Mouse (Mus musculus): ENCODE measurements around the gene Cldn4. TPM values are rescaled to one million over a fixed set of nuclear protein-coding genes. Genes with fewer than 3 reads are reported as not detected.

Gene Cldn4
- polyA plus RNA-seq, 1 experiment from 2014 or later, result 76.6 TPM

- Histone ChIP-seq H3K4me3 (ENCODE audit: low read depth, low read length) (no peak overlapping the region), H3K9ac (ENCODE audit: low read depth, low read length) (no peak overlapping the region), H3K27ac (ENCODE audit: low read depth, low read length) (no peak overlapping the region), H3K9me3 (ENCODE audit: control insufficient read depth) (no peaks in the 10 kb centered on the region), H3K36me3 (ENCODE audit: control insufficient read depth, insufficient read depth) (no peaks in the 10 kb centered on the region), H3K27me3 (replicated peaks; ENCODE audit: control insufficient read depth, insufficient read depth, low read length) (no peaks in the 10 kb centered on the region), H3K4me1 (replicated peaks; ENCODE audit: control insufficient read depth, insufficient read depth, low read length) (peaks cover under 1% of the 10 kb centered on the region; the same call in 1 of the 2 replicates), H3K4me2 (replicated peaks; ENCODE audit: low read depth) (no peak overlapping the region)
- peak; percentile 69 for ATAC-seq
- WGBS, result 53% methylated on average over 2 of the region's 2 CpGs
- TF ChIP-seq CTCF (IDR thresholded peaks at IDR 0.05; ENCODE audit: low read depth), result no peak
Observed at GRCm38 (mm10) chr5:134976164-134976563, 29.4 kb upstream of the Cldn4 start.

DNA sequence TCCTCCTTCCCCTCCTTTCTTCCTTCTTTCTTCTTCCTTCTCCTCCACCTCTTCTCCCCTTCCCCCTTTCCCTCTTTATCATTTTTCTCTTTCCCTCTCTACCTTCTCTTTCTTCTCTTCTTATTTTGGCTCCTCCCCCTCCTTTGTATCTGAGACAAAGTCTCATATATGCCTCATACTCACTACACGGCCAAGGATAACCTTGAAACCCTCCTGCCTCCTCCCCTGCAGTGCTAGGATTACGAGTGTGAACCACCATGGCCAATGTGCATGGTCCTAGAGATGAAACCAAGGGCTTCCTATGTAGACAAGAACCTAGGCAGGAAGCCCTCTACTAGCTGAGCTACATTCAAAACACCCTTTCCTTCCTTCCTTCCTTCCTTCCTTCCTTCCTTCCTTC, 28.2 kb upstream of the Cldn4 start:
- Histone ChIP-seq H3K4me1 (replicated peaks; ENCODE audit: control insufficient read depth, insufficient read depth, low read length) (no peaks in the 10 kb centered on the region; the same call in 1 of the 2 replicates), H3K27me3 (replicated peaks; ENCODE audit: control insufficient read depth, insufficient read depth, low read length) (no peaks in the 10 kb centered on the region), H3K9me3 (ENCODE audit: control insufficient read depth) (no peaks in the 10 kb centered on the region), H3K9ac (ENCODE audit: low read depth, low read length) (no peak overlapping the region), H3K36me3 (ENCODE audit: control insufficient read depth, insufficient read depth) (no peaks in the 10 kb centered on the region), H3K4me3 (ENCODE audit: low read depth, low read length) (no peak overlapping the region), H3K27ac (ENCODE audit: low read depth, low read length) (no peak overlapping the region), H3K4me2 (replicated peaks; ENCODE audit: low read depth) (no peak overlapping the region)
- no peak for TF ChIP-seq CTCF (IDR thresholded peaks at IDR 0.05; ENCODE audit: low read depth)
- WGBS, result 30% methylated on average over 2 of the region's 2 CpGs
- no peak for ATAC-seq

DNA sequence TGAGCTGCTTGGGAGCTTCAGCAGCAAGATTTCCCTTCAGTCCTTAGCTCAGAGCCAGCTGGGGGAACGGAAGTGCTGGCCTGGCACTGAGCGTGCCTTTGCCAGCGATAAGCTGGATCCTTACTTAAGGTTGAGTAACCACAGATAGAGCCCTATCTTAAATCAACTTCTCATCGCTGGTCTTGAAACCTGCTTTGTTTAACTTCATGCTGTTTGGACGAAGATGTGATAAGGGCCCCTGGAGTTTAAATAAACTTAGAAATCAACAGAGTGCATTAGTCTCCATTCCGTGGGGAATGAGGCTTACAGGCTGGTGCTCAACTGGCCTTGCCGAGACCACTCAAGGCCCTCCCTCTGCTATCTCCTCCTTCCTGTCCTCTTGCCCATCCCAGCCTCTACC, 27.6 kb upstream of the Cldn4 start:
- Histone ChIP-seq H3K4me1 (replicated peaks; ENCODE audit: control insufficient read depth, insufficient read depth, low read length) (no peaks in the 10 kb centered on the region; the same call in 1 of the 2 replicates), H3K27me3 (replicated peaks; ENCODE audit: control insufficient read depth, insufficient read depth, low read length) (no peaks in the 10 kb centered on the region), H3K27ac (ENCODE audit: low read depth, low read length) (no peak overlapping the region; the same call in 1 of the 2 replicates), H3K4me3 (ENCODE audit: low read depth, low read length) (no peak overlapping the region), H3K9ac (ENCODE audit: low read depth, low read length) (no peak overlapping the region), H3K36me3 (ENCODE audit: control insufficient read depth, insufficient read depth) (no peaks in the 10 kb centered on the region), H3K4me2 (replicated peaks; ENCODE audit: low read depth) (no peak overlapping the region), H3K9me3 (ENCODE audit: control insufficient read depth) (no peaks in the 10 kb centered on the region)
- WGBS, result 12% methylated on average over 7 of the region's 7 CpGs
- no peak for TF ChIP-seq CTCF (IDR thresholded peaks at IDR 0.05; ENCODE audit: low read depth)
- 0 out of 2 replicates have a peak, but pooled peaks have one; percentile 20 for ATAC-seq

DNA sequence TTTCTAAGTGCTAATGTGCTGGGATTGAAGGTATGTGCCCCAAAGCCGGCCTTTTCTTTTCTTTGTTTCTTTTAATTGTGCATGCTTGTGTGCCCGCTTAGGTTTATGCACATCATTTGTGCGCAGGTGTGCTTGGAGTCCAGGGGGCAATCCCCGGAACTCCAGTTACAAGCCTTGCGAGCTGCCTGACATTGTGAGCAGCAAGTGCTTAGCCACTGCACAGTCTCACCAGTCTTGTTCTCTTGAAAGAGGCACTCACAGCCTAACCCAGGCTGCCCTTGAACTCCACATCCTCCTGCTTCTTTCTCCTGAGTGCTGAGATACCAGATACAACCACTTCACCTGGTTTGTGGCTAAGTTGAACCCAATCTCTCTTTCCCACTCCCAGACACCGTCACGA, 26.8 kb upstream of the Cldn4 start:
- Histone ChIP-seq H3K27me3 (replicated peaks; ENCODE audit: control insufficient read depth, insufficient read depth, low read length) (no peaks in the 10 kb centered on the region), H3K9me3 (ENCODE audit: control insufficient read depth) (no peaks in the 10 kb centered on the region), H3K9ac (ENCODE audit: low read depth, low read length) (no peak overlapping the region), H3K36me3 (ENCODE audit: control insufficient read depth, insufficient read depth) (no peaks in the 10 kb centered on the region), H3K4me1 (replicated peaks; ENCODE audit: control insufficient read depth, insufficient read depth, low read length) (no peaks in the 10 kb centered on the region; the same call in 1 of the 2 replicates), H3K4me3 (ENCODE audit: low read depth, low read length) (no peak overlapping the region), H3K27ac (ENCODE audit: low read depth, low read length) (no peak overlapping the region), H3K4me2 (replicated peaks; ENCODE audit: low read depth) (no peak overlapping the region)
- no peak for ATAC-seq
- no peak for TF ChIP-seq CTCF (IDR thresholded peaks at IDR 0.05; ENCODE audit: low read depth)
- 83% methylated on average over 7 of the region's 7 CpGs for WGBS

DNA sequence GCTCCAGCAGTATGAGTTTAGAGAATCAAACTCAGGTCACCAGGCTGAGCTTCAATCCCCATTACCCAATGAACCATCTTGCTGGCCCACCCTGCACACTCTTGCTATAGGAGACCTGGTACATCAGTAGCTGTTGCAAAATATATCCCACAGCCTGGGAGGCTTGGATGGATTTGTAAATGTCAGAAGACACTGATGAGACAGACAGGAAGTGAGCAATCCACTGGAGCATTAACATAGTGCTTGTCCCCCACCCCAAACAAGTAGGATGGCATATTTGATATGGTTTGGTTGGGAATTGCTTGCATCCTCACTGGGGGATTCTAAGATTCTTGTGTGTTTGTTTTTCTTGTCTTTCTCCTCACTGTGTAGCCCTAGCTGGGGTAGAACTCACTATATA, 26.3 kb upstream of the Cldn4 start:
- Histone ChIP-seq H3K4me1 (replicated peaks; ENCODE audit: control insufficient read depth, insufficient read depth, low read length) (no peaks in the 10 kb centered on the region; the same call in 1 of the 2 replicates), H3K27me3 (replicated peaks; ENCODE audit: control insufficient read depth, insufficient read depth, low read length) (no peaks in the 10 kb centered on the region), H3K27ac (ENCODE audit: low read depth, low read length) (no peak overlapping the region), H3K36me3 (ENCODE audit: control insufficient read depth, insufficient read depth) (no peaks in the 10 kb centered on the region), H3K4me2 (replicated peaks; ENCODE audit: low read depth) (no peak overlapping the region), H3K9me3 (ENCODE audit: control insufficient read depth) (no peaks in the 10 kb centered on the region), H3K9ac (ENCODE audit: low read depth, low read length) (no peak overlapping the region), H3K4me3 (ENCODE audit: low read depth, low read length) (no peak overlapping the region)
- TF ChIP-seq CTCF (IDR thresholded peaks at IDR 0.05; ENCODE audit: low read depth), result no peak
- ATAC-seq, result no peak

DNA sequence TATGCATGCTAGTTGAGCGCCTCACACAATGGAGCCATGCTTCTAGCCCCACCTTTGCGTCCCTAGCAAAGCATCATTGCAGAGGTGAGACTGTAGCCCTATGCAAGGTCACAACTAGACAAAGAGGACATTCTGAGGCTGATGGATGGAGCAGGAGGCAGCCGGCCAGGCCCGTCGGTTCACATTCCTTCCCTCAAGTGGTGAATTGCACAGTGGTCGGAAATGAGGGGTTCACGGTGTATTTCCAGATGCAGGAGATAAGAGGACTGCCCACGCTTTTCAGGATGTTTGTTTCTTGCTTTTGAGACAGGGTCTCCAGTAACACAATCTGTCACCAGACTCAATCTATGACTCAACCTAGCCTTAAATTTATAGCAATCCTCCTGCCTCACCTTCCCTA, 23.9 kb upstream of the Cldn4 start:
- no peak overlapping the region for H3K4me2 ChIP-seq (replicated peaks; ENCODE audit: low read depth)
- no peak for ATAC-seq
- 55% methylated on average over 8 of the region's 8 CpGs for WGBS

More for the DNA sequence above, 23.9 kb upstream of the Cldn4 start:
- H3K9ac ChIP-seq (ENCODE audit: low read depth, low read length), result no peak overlapping the region
- no peaks in the 10 kb centered on the region for H3K27me3 ChIP-seq (replicated peaks; ENCODE audit: control insufficient read depth, insufficient read depth, low read length)
- H3K4me3 ChIP-seq (ENCODE audit: low read depth, low read length), result no peak overlapping the region
- no peaks in the 10 kb centered on the region for H3K36me3 ChIP-seq (ENCODE audit: control insufficient read depth, insufficient read depth)
- no peak overlapping the region for H3K27ac ChIP-seq (ENCODE audit: low read depth, low read length)
- peaks cover 6% of the 10 kb centered on the region; the same call in 1 of the 2 replicates for H3K4me1 ChIP-seq (replicated peaks; ENCODE audit: control insufficient read depth, insufficient read depth, low read length)
- no peak for TF ChIP-seq CTCF (IDR thresholded peaks at IDR 0.05; ENCODE audit: low read depth)
- no peaks in the 10 kb centered on the region for H3K9me3 ChIP-seq (ENCODE audit: control insufficient read depth)

Data from intestine, postnatal 0 days (tissue).